Mouse (Mus musculus) monocyte, adult 59 days (primary cell): ENCODE measurements around the gene Tmc2. TPM values are rescaled to one million over a fixed set of nuclear protein-coding genes. Genes with fewer than 3 reads are reported as not detected.

ENCODE experiments used
- total RNA-seq, 2 experiments: library from RNA; stranded (reverse); gene quantifications; one replicate each; pipeline ENCODE4 v1.2.4; 2023

Tmc2 gene
- not detected for total RNA-seq

DNA sequence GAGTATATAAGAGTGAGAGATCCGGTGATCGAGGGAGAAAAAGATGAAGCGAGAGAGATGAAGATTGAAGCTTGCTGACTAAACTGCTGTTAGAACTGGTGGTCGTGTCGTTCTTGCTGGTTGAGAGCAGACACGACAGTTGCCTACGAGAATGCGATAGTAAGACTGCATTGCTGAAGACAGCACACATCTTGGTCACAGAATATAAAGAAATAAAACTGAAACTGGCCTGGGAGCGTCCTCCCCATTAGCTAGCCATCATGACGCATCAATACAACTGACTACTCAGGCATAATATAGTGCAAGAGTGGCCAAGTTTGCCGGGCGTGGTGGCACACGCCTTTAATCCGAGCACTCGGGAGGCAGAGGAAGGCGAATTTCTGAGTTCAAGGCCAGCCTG is at the start of gene Tmc2:
TSS of gene Tmc2 (plus strand) at position 301 of the 400 bp plus-strand sequence.

DNA sequence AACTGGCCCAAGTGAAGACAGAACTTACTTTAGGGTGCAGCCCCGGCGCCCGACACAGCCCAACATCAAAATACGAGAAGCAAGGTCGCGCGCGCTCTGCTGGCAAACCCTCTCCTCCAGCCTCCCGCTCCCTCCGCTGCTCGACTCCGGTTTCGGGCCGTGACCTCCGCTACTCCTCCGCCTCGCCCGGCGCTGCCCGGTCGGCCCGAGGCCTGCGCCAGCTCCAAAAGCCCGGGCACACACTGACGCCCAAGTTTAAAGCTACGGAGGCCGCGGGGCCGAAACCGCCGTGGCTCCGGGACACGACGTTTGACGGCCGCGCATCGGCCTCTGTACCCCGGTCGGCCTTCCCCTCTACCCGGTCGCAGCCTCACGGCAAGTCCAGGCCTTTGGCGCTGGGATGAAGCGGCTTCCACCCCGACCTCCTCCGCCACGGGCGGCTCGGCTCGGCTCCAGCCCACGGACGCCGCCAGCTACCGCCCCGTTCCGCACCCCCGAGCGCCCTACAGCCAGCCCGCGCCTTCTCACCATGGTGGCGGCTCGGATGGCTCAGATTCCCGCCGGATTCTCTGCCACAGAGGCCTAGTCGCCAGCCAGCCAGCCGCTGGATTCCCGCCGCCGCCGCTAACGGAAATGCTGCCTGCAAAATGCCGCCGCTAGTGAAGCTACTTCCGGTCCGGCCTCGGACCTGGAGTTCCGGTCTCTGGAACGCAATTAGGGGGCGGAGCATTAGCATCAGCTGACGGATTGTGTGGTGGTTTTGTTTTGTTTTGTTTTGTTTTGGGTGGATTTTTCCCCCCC is 16.1 kb upstream of the Tmc2 start, which contains the start of gene Snrpb:
TSS of gene Snrpb (minus strand) at position 698 of the 801 bp plus-strand sequence.

DNA sequence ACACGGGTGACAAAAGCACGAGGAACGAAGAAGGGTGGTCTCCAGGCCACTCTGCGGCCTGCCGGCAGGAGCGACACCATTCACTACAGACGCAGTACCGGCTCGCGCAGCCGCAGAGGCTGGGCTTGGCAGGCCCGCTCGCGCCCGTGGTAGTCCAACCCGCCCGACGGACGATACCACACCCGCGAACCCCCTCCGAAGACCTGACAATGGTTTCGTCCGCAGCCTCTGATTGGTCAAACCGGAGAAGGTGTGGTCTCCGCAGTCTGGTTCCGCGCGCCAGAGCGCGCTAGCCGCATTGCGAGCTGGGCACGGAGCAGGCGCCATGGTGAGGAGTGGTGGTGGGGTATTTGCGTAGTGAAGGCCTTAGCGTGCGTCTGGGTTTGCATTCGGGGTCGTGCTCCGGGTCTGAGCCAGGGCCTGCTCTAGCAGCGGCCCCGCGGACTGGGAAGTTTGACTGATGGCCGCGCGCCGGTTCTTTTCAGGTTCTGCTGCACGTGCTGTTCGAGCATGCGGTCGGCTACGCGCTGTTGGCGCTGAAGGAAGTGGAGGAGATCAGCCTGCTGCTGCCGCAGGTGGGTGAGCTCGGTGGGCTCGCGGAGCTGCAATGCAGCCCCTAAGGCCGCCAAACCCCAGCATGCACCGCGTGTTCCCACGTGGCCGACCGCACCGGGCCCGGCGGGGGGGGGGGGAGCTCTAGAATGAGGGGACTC is 79.3 kb downstream of the Tmc2 start, which contains the start of gene Nop56:
TSS of gene Nop56 (plus strand) at position 282 of the 713 bp plus-strand sequence.

DNA sequence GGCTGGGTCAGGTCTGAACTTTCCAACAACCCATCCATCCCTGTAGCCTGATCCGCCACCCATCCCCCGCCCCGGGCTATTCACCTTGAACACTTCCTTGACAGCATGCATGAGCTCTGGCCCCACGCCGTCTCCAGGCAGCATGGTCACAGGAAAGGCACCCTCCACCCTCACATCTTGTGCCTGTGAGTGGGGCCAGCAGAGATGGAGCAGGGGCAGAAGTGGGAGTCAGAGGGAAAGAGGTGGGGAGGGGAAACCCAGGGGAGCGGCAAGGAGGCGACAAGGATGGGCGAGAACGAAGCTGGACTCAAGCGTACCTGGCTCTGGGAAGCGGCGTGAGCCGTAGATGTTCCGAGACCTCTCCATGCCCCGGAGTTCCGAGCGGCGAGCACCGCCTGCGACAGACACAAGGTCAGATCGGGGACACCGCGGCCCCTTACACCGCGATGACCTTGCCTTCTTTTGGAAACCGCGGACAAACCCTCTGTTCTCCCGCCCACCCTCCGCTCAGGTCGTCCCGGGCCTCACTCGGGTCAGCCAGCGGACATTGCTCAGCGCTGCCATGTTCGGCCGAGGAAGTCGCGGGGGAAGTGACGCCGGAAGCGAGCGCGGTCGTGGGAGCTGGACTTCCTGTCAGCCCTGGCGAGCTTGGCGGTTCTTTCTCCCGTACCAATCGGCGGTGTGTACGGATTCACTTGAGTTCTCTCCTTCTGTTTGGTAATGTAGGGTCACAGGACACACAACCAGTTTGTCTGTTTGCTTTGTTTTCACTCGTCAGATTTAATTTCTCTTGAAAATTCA is 89.1 kb downstream of the Tmc2 start, which contains the start of gene Idh3b:
TSS of gene Idh3b (minus strand) at position 694 of the 801 bp plus-strand sequence.

DNA sequence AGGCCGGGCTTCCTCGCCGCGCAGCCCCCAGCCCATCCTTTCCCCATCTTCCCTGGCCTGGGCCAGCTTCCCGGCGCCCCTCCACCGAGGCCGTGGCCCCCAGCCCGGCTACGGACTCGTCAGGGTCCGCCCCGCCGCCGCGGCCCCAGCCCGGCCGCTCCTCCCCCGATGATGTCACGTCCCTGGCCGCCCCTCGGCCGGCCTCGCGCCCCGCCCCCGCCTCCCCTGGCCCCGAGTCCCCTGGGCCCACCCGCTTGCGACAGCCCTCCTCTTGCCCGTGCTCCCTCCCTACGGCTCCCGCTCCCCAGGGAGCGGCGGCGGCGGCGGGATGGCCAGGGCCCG is 99.9 kb downstream of the Tmc2 start, which contains the start of gene Ebf4:
TSS of gene Ebf4 (plus strand) at position 234 of the 342 bp plus-strand sequence.

Other genes starting within 250 kb of the Tmc2 start
- 10 to 100 TPM; 14.4 to 16.0 TPM for gene Tgm3, start 182.8 kb upstream of the Tmc2 start, total RNA-seq
- not detected for gene Tgm6, start 82.8 kb upstream of the Tmc2 start, total RNA-seq
- 100 to 1,000 TPM; 235 to 252 TPM for gene Snrpb, start 15.8 kb upstream of the Tmc2 start, total RNA-seq
- 100 to 1,000 TPM in 1 of 2 experiments, 10 to 100 TPM in 1; 91.3 to 108 TPM for gene Nop56, start 79.2 kb downstream of the Tmc2 start, total RNA-seq
- gene Idh3b, start 89.4 kb downstream of the Tmc2 start, total RNA-seq, result 100 to 1,000 TPM in 1 of 2 experiments, 10 to 100 TPM in 1; 88.3 to 111 TPM
- not detected for gene Ebf4, start 100.0 kb downstream of the Tmc2 start, total RNA-seq
- gene Cpxm1, start 202.4 kb downstream of the Tmc2 start, total RNA-seq, result under 1 TPM; 0.52 to 0.81 TPM
- not detected for gene Gm28372, start 210.0 kb downstream of the Tmc2 start, total RNA-seq
- gene 1700020A23Rik, start 210.1 kb downstream of the Tmc2 start, total RNA-seq, result not detected
- gene Tmem239, start 211.3 kb downstream of the Tmc2 start, total RNA-seq, result not detected
- gene Vps16, start 229.1 kb downstream of the Tmc2 start, total RNA-seq, result 100 to 1,000 TPM in 1 of 2 experiments, 10 to 100 TPM in 1; 92.6 to 114 TPM
- gene Pced1a, start 229.5 kb downstream of the Tmc2 start, total RNA-seq, result 10 to 100 TPM; 32.7 to 35.1 TPM